Mouse (Mus musculus): ENCODE measurements around the gene Ginm1. TPM values are rescaled to one million over a fixed set of nuclear protein-coding genes. Genes with fewer than 3 reads are reported as not detected.

Ginm1 gene
- polyA plus RNA-seq, 1 experiment from 2014 or later, result 77.2 TPM

DNA sequence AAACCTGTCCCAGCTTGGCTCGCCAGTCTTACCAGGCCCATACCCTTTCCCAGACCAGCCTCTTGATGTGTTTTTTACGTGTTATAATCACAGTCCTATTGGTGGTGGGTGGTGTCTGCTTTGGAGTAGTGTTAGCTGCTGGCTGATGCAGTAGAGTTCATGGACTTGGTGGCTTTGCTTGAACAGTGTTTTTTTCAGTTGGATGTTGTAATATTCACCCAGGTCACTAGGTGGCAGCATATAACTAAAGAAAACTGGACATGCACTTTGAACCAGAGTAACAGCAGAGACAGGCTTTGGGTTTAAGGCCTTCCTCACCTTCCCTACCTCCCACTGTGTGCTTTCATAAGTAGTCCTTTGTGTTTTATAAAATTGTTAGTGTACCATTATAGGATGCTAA, 17.3 kb upstream of the Ginm1 start:
- Histone ChIP-seq H3K4me2 (no peak overlapping the region), H3K27me3 (replicated peaks) (no peaks in the 10 kb centered on the region), H3K36me3 (peaks cover 85% of the 10 kb centered on the region), H3K4me3 (no peak overlapping the region), H3K27ac (replicated peaks) (no peak overlapping the region), H3K9me3 (no peaks in the 10 kb centered on the region), H3K4me1 (peaks cover 6% of the 10 kb centered on the region; the same call in 1 of the 2 replicates), H3K9ac (no peak overlapping the region)
- ATAC-seq (ENCODE audit: extremely low read depth, insufficient number of reproducible peaks, low FRiP score, low TSS enrichment), result no peak
- WGBS, result 43% methylated on average over 2 of the region's 2 CpGs

DNA sequence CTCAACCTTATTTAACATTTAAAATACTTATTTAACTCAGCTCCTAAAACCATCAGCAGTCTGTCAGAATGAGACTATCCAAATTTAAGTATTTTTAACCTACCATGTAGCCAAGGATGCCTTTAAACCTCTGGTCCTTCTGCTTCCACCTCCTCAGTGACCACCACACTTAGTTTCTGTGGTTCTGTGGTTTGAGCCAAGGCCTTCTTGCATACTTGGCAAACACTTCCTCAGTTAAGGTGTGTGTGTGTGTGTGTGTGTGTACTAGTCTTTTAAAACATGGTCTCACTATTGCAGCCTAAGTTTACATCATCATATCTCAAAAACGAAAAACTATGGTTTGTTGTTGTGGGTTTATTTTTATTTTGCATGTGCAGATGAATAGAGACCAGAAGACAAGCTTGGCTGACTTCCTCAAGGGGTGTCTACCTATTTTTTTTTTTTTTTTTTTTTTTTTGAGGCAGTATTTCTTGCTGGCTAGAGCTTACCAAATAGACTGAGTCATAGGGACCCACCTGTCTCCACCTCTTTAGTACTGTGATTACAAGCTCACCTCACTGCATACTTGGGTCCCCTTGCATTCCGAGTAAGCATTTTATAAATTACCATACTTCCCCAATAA, 10.0 kb upstream of the Ginm1 start:
- no peaks in the 10 kb centered on the region for H3K4me1 ChIP-seq
- H3K9me3 ChIP-seq, result no peaks in the 10 kb centered on the region
- no peak overlapping the region for H3K4me3 ChIP-seq
- H3K27ac ChIP-seq (replicated peaks), result no peak overlapping the region
- no peak for ATAC-seq (ENCODE audit: extremely low read depth, insufficient number of reproducible peaks, low FRiP score, low TSS enrichment)
- H3K27me3 ChIP-seq (replicated peaks), result no peaks in the 10 kb centered on the region
- no peak overlapping the region for H3K4me2 ChIP-seq
- 91% methylated on average over 2 of the region's 2 CpGs for WGBS
- peaks cover 92% of the 10 kb centered on the region for H3K36me3 ChIP-seq
- H3K9ac ChIP-seq, result no peak overlapping the region

DNA sequence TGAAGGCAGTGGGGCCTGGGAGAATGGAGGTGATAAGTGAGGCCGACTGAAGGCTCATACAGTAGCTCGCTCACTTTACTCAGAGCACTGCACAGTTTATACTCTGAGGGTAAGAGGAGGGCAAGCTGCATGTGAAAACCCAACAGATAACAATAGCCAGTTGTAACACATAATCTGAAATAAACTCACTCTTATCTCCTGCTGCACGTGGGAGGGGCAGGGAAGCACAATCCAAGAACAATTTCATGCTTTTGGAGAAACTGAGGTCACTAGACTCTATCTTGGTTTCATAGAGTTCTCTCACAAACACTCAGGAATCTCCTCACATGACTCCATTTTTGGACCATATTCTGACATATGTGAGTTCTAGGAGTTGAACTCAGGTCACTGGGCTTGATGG, 8.6 kb upstream of the Ginm1 start:
- ATAC-seq (ENCODE audit: extremely low read depth, insufficient number of reproducible peaks, low FRiP score, low TSS enrichment), result no peak
- Histone ChIP-seq H3K9ac (no peak overlapping the region), H3K27ac (replicated peaks) (no peak overlapping the region), H3K36me3 (peaks cover 96% of the 10 kb centered on the region), H3K4me1 (no peaks in the 10 kb centered on the region), H3K4me3 (no peak overlapping the region), H3K27me3 (replicated peaks) (no peaks in the 10 kb centered on the region), H3K4me2 (no peak overlapping the region), H3K9me3 (no peaks in the 10 kb centered on the region)
- WGBS, result 69% methylated on average over 3 of the region's 3 CpGs

GRCm38 (mm10) chr10:7792254-7792750, 322 bp downstream of the Ginm1 start:
- no peak for ATAC-seq (ENCODE audit: extremely low read depth, insufficient number of reproducible peaks, low FRiP score, low TSS enrichment)
- Histone ChIP-seq H3K4me1 (peaks cover 19% of the 10 kb centered on the region), H3K4me2 (peak overlapping the region; percentile 94), H3K36me3 (peaks cover 40% of the 10 kb centered on the region), H3K27ac (replicated peaks) (peak overlapping the region; percentile 74), H3K27me3 (replicated peaks) (no peaks in the 10 kb centered on the region), H3K4me3 (peak overlapping the region; percentile 93), H3K9me3 (no peaks in the 10 kb centered on the region), H3K9ac (peak overlapping the region; percentile 95)
- WGBS, result under 1% methylated on average over 10 of the region's 10 CpGs

GRCm38 (mm10) chr10:7787319-7787718, 5.3 kb downstream of the Ginm1 start:
- Histone ChIP-seq H3K9me3 (no peaks in the 10 kb centered on the region), H3K27ac (replicated peaks) (no peak overlapping the region), H3K4me1 (peaks cover 8% of the 10 kb centered on the region), H3K27me3 (replicated peaks) (no peaks in the 10 kb centered on the region), H3K36me3 (peaks cover 18% of the 10 kb centered on the region), H3K4me2 (no peak overlapping the region), H3K4me3 (no peak overlapping the region), H3K9ac (no peak overlapping the region)
- no peak for ATAC-seq (ENCODE audit: extremely low read depth, insufficient number of reproducible peaks, low FRiP score, low TSS enrichment)
- WGBS, result 51% methylated on average over 2 of the region's 2 CpGs

- 0 out of 2 replicates have a peak overlapping the region, but pooled peaks have one; percentile 36 for H3K27ac ChIP-seq (replicated peaks)
- H3K4me2 ChIP-seq, result peak overlapping the region; percentile 78
- peaks cover 16% of the 10 kb centered on the region for H3K4me1 ChIP-seq
- no peak for ATAC-seq (ENCODE audit: extremely low read depth, insufficient number of reproducible peaks, low FRiP score, low TSS enrichment)
- no peaks in the 10 kb centered on the region for H3K27me3 ChIP-seq (replicated peaks)
- H3K9me3 ChIP-seq, result no peaks in the 10 kb centered on the region
- H3K36me3 ChIP-seq, result peaks cover 21% of the 10 kb centered on the region
- peak overlapping the region; percentile 99 for H3K4me3 ChIP-seq
- H3K9ac ChIP-seq, result peak overlapping the region; percentile 74
- WGBS, result 48% methylated on average over 3 of the region's 3 CpGs
These were observed 11.4 kb downstream of the Ginm1 start for GRCm38 (mm10) chr10:7781214-7781613.

DNA sequence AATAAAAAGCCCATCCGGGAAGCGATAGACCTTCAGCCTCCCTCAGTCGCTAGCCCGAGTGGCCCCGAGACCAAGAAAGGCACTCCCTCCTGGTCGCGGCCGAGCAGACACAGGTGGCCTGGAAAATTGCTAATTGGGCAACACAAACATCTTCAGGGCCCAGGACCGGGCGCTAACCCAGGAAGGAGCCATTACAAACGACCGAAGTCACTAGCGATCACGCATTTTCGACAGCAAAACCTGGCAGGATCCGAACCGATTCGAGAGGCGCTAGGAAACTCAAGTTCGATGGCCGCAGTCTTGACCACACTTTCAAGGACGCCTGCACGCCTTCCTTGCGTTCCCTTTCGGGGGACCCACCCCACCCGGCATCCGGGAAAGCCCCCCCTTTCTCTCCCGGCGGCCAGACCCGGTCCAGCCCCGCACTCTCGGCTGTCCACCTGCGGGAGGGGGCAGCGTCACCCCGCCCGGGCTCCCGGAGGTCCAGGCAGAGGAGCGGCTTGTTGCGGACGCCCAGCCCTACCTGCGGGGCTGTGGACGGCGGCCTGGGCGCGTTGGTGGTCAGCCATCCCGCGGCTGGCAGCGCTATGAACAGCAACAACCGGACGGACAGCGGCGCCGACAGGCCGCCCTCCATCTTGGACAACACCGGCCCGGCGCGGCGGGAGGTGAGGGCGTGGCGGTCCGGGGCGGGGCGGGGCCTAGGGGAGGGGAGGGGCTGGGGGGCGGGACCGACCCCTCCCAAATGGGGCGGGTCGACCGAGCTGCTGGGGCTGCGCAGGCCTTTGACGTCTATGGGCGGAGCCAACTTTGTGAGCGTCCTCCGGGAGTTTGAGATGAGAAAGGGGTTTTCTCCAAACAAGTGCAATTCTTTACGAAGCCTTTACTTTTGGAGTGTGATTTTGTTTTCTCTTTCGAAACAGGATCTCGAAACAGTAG, 12.1 kb downstream of the Ginm1 start:
- Histone ChIP-seq H3K27ac (replicated peaks) (peak overlapping the region; percentile 76), H3K4me3 (peak overlapping the region; percentile 99), H3K4me2 (peak overlapping the region; percentile 78), H3K27me3 (replicated peaks) (no peaks in the 10 kb centered on the region), H3K36me3 (peaks cover 28% of the 10 kb centered on the region), H3K9ac (peak overlapping the region; percentile 94), H3K9me3 (no peaks in the 10 kb centered on the region), H3K4me1 (peaks cover 16% of the 10 kb centered on the region)
- ATAC-seq (ENCODE audit: extremely low read depth, insufficient number of reproducible peaks, low FRiP score, low TSS enrichment), result peak; percentile 96
- under 1% methylated on average over 67 of the region's 77 CpGs for WGBS

DNA sequence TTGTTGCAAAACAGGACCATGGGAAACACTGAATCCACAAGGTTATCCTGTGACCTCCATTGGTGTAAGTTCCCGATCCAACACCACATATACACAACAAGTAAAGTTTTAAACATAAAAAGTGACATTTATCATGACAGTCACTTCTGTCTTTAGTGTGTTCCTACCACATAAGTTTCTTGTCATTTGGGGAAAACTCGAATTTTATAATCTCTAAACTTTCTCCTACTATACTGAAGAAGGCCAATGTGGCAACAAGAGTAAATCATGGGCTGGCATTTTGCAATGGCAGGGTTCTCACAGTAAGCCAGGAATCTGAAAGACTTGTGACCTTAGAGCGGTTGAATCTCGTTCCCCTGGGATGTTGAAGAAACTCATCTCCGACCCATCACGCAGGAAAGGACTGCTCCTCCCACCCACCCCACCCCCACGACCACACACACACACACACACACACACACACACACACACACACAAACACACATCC, 12.8 kb downstream of the Ginm1 start:
- Histone ChIP-seq H3K9ac (peak overlapping the region; percentile 94), H3K27ac (replicated peaks) (peak overlapping the region; percentile 76; the same call in 1 of the 2 replicates), H3K9me3 (no peaks in the 10 kb centered on the region), H3K4me1 (peaks cover 16% of the 10 kb centered on the region), H3K4me3 (peak overlapping the region; percentile 99), H3K27me3 (replicated peaks) (no peaks in the 10 kb centered on the region), H3K36me3 (peaks cover 35% of the 10 kb centered on the region), H3K4me2 (peak overlapping the region; percentile 78)
- WGBS, result 20% methylated on average over 7 of the region's 7 CpGs
- ATAC-seq (ENCODE audit: extremely low read depth, insufficient number of reproducible peaks, low FRiP score, low TSS enrichment), result no peak

GRCm38 (mm10) chr10:7778361-7778760, 14.3 kb downstream of the Ginm1 start:
- Histone ChIP-seq H3K4me2 (no peak overlapping the region), H3K4me3 (no peak overlapping the region), H3K9me3 (no peaks in the 10 kb centered on the region), H3K4me1 (peaks cover 16% of the 10 kb centered on the region), H3K27ac (replicated peaks) (no peak overlapping the region), H3K9ac (no peak overlapping the region), H3K27me3 (replicated peaks) (no peaks in the 10 kb centered on the region), H3K36me3 (peaks cover 47% of the 10 kb centered on the region)
- 84% methylated on average over 3 of the region's 3 CpGs for WGBS
- ATAC-seq (ENCODE audit: extremely low read depth, insufficient number of reproducible peaks, low FRiP score, low TSS enrichment), result no peak

DNA sequence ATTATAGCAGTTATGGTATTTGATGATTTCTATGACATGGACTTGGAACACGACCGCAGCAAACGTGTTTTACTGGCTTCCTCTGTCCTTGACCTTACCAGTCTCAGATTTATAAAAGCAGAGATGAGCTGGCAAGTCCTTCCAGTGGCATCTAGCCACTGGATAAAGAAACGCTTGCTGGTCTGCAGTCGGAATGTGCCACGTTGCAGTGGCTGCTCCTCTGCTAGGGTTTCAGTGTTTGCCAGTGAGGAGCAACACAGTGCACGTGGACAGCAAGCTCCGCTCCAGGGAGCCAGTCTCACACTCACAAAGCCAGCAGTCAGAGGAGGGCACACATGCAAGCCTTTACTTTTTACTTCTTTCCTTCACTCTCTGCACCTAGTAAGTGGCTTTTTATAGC, 17.2 kb downstream of the Ginm1 start:
- Histone ChIP-seq H3K4me2 (no peak overlapping the region), H3K27me3 (replicated peaks) (no peaks in the 10 kb centered on the region), H3K4me1 (peaks cover 16% of the 10 kb centered on the region), H3K27ac (replicated peaks) (no peak overlapping the region), H3K9me3 (no peaks in the 10 kb centered on the region), H3K4me3 (no peak overlapping the region), H3K9ac (no peak overlapping the region), H3K36me3 (peaks cover 76% of the 10 kb centered on the region)
- ATAC-seq (ENCODE audit: extremely low read depth, insufficient number of reproducible peaks, low FRiP score, low TSS enrichment), result no peak
- WGBS, result 91% methylated on average over 8 of the region's 8 CpGs

GRCm38 (mm10) chr10:7772769-7773168, 19.9 kb downstream of the Ginm1 start:
- H3K27ac ChIP-seq (replicated peaks), result no peak overlapping the region
- ATAC-seq (ENCODE audit: extremely low read depth, insufficient number of reproducible peaks, low FRiP score, low TSS enrichment), result no peak
- peaks cover 94% of the 10 kb centered on the region for H3K36me3 ChIP-seq
- no peak overlapping the region for H3K4me2 ChIP-seq
- no peaks in the 10 kb centered on the region for H3K4me1 ChIP-seq
- 83% methylated on average over 1 of the region's 1 CpGs for WGBS
- no peak overlapping the region for H3K9ac ChIP-seq
- no peaks in the 10 kb centered on the region for H3K9me3 ChIP-seq
- no peaks in the 10 kb centered on the region for H3K27me3 ChIP-seq (replicated peaks)
- no peak overlapping the region for H3K4me3 ChIP-seq
